Mouse (Mus musculus): ENCODE results near the gene Fcrl1. TPM values are rescaled to one million over a fixed set of nuclear protein-coding genes. Genes with fewer than 3 reads are reported as not detected.
"Not testable (repeated sequence)": the region's sequence is repeated elsewhere in the genome, so short reads cannot be mapped to it uniquely, and the experiment has no call there.

Gene Fcrl1
- polyA plus RNA-seq (2012; rRNA removed) (0.43 and 0.56 TPM in 2 replicates), polyA plus RNA-seq (2014; fragmentation: Nextera tagmentation; extraction: Ambion mirVana) (0.88 and 0.99 TPM in 2 replicates)

GRCm38 (mm10) chr3:87376195-87377165 lies at the start of gene Fcrl1:
TSS of gene Fcrl1 (plus strand) at chr3:87376387.
- H3K36me3 ChIP-seq (replicated peaks; ENCODE audit: control insufficient read depth, insufficient read depth, low read depth) = no peaks in the 10 kb centered on the region
- 42% methylated on average over 18 of the region's 18 CpGs for WGBS (ENCODE audit: insufficient replicate concordance)
- no peak within 1 kb of the TSS for H3K27ac ChIP-seq
- no peaks in the 10 kb centered on the region for H3K9me3 ChIP-seq (ENCODE audit: control insufficient read depth, low read length)
- TF ChIP-seq CTCF (IDR thresholded peaks at IDR 0.05; ENCODE audit: low read depth) (no peak), EP300 (IDR thresholded peaks at IDR 0.05; ENCODE audit: low read depth) (no peak)
- no peak within 1 kb of the TSS for H3K4me2 ChIP-seq (ENCODE audit: low read depth)
- H3K4me1 ChIP-seq (replicated peaks; ENCODE audit: control insufficient read depth in 2 of 2, insufficient read depth in 2 of 2, low read length in 1 of 2) = no peaks in the 10 kb centered on the region
- DNase-seq (ENCODE audit: low read depth in 3 of 3, low spot score in 3 of 3) (no peak), ATAC-seq (ENCODE audit: insufficient read depth) (no peak)
- H3K9ac ChIP-seq (replicated peaks) = no peak within 1 kb of the TSS
- no peaks in the 10 kb centered on the region for H3K27me3 ChIP-seq (ENCODE audit: control insufficient read depth, insufficient read depth, low read length)
- H3K4me3 ChIP-seq (ENCODE audit: insufficient read depth in 1 of 2, low read depth in 2 of 2, low read length in 2 of 2) = no peak within 1 kb of the TSS

GRCm38 (mm10) chr3:87337899-87338298 lies 38.3 kb upstream of the Fcrl1 start:
- Histone ChIP-seq H3K27ac (no peak overlapping the region), H3K4me2 (ENCODE audit: low read depth) (no peak overlapping the region), H3K36me3 (replicated peaks; ENCODE audit: control insufficient read depth, insufficient read depth, low read depth) (no peaks in the 10 kb centered on the region), H3K4me3 (ENCODE audit: insufficient read depth in 1 of 2, low read depth in 2 of 2, low read length in 2 of 2) (no peak overlapping the region), H3K27me3 (ENCODE audit: control insufficient read depth, insufficient read depth, low read length) (no peaks in the 10 kb centered on the region), H3K9ac (replicated peaks) (no peak overlapping the region), H3K9me3 (ENCODE audit: control insufficient read depth, low read length) (no peaks in the 10 kb centered on the region), H3K4me1 (replicated peaks; ENCODE audit: control insufficient read depth in 2 of 2, insufficient read depth in 2 of 2, low read length in 1 of 2) (no peaks in the 10 kb centered on the region)
- no peak for TF ChIP-seq EP300 (IDR thresholded peaks at IDR 0.05; ENCODE audit: low read depth)
- no peak for TF ChIP-seq CTCF (IDR thresholded peaks at IDR 0.05; ENCODE audit: low read depth)
- no peak for DNase-seq (ENCODE audit: low read depth in 3 of 3, low spot score in 3 of 3)
- WGBS (ENCODE audit: insufficient replicate concordance) = 55% methylated on average over 5 of the region's 5 CpGs
- no peak for ATAC-seq (ENCODE audit: insufficient read depth)

DNA sequence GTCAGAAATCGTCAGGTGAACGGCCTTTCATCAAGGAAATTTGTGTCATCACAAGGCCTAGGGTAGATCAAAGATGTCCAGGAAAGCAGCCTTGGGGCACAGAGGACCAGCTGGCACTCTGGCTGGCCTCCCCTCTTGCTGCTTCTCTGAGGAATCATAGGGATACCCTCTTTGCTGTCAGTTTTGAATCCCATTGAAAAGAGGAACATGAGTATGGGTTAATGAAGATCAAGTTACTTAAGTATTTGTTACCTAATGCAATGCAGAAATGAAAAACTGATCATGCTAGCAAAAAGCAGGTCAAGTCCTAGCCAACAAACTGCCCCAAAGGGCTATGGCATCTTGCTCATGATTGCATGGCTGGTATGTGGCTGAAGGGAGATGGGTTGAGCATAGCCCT lies 25.2 kb upstream of the Fcrl1 start:
- not testable (repeated sequence) for ATAC-seq (ENCODE audit: insufficient read depth); H3K9ac ChIP-seq (replicated peaks); H3K4me1 ChIP-seq (replicated peaks; ENCODE audit: control insufficient read depth in 2 of 2, insufficient read depth in 2 of 2, low read length in 1 of 2); H3K27me3 ChIP-seq (ENCODE audit: control insufficient read depth, insufficient read depth, low read length); H3K9me3 ChIP-seq (ENCODE audit: control insufficient read depth, low read length); DNase-seq (ENCODE audit: low read depth in 3 of 3, low spot score in 3 of 3); H3K27ac ChIP-seq; H3K36me3 ChIP-seq (replicated peaks; ENCODE audit: control insufficient read depth, insufficient read depth, low read depth); H3K4me2 ChIP-seq (ENCODE audit: low read depth); H3K4me3 ChIP-seq (ENCODE audit: insufficient read depth in 1 of 2, low read depth in 2 of 2, low read length in 2 of 2)
- WGBS (ENCODE audit: insufficient replicate concordance) = 67% methylated on average over 2 of the region's 2 CpGs

GRCm38 (mm10) chr3:87357581-87357980 lies 18.6 kb upstream of the Fcrl1 start, which contains the start of gene Cd5l:
TSS of gene Cd5l (plus strand) at chr3:87357881.
- ATAC-seq (ENCODE audit: insufficient read depth) (no peak), DNase-seq (ENCODE audit: low read depth in 3 of 3, low spot score in 3 of 3) (no peak)
- no peak for TF ChIP-seq EP300 (IDR thresholded peaks at IDR 0.05; ENCODE audit: low read depth)
- TF ChIP-seq CTCF (IDR thresholded peaks at IDR 0.05; ENCODE audit: low read depth) = no peak

DNA sequence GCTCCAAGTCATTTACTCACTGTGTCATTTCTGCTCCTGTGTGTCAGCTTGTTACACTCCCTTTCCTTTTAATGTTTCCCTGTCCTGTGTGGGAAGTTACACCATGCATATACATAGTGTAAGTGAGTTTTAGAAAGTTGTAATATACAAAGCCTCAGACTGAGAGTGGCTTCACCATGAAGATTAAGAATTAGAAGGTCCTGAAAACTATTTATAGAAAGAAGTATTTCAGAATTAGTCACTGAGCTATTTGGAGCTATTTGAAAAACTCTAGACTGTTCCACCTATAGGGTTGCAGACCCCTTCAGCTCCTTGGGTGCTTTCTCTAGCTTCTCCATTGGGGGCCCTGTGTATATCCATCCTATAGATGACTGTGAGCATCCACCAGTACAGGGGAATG lies 17.0 kb upstream of the Fcrl1 start:
- DNase-seq (ENCODE audit: low read depth in 3 of 3, low spot score in 3 of 3) = no peak
- Histone ChIP-seq H3K4me1 (replicated peaks; ENCODE audit: control insufficient read depth in 2 of 2, insufficient read depth in 2 of 2, low read length in 1 of 2) (no peaks in the 10 kb centered on the region), H3K9me3 (ENCODE audit: control insufficient read depth, low read length) (no peaks in the 10 kb centered on the region), H3K4me2 (ENCODE audit: low read depth) (no peak overlapping the region), H3K4me3 (ENCODE audit: insufficient read depth in 1 of 2, low read depth in 2 of 2, low read length in 2 of 2) (no peak overlapping the region), H3K36me3 (replicated peaks; ENCODE audit: control insufficient read depth, insufficient read depth, low read depth) (no peaks in the 10 kb centered on the region), H3K27me3 (ENCODE audit: control insufficient read depth, insufficient read depth, low read length) (no peaks in the 10 kb centered on the region), H3K9ac (replicated peaks) (no peak overlapping the region), H3K27ac (no peak overlapping the region)
- no peak for ATAC-seq (ENCODE audit: insufficient read depth)
- no peak for TF ChIP-seq EP300 (IDR thresholded peaks at IDR 0.05; ENCODE audit: low read depth)

More at GRCm38 (mm10) chr3:87357581-87357980, 18.6 kb upstream of the Fcrl1 start, which contains the start of gene Cd5l:
- Histone ChIP-seq H3K27me3 (ENCODE audit: control insufficient read depth, insufficient read depth, low read length) (no peaks in the 10 kb centered on the region), H3K36me3 (replicated peaks; ENCODE audit: control insufficient read depth, insufficient read depth, low read depth) (no peaks in the 10 kb centered on the region), H3K4me2 (ENCODE audit: low read depth) (no peak within 1 kb of the TSS), H3K27ac (no peak within 1 kb of the TSS), H3K9ac (replicated peaks) (no peak within 1 kb of the TSS), H3K9me3 (ENCODE audit: control insufficient read depth, low read length) (no peaks in the 10 kb centered on the region), H3K4me3 (ENCODE audit: insufficient read depth in 1 of 2, low read depth in 2 of 2, low read length in 2 of 2) (no peak within 1 kb of the TSS), H3K4me1 (replicated peaks; ENCODE audit: control insufficient read depth in 2 of 2, insufficient read depth in 2 of 2, low read length in 1 of 2) (no peaks in the 10 kb centered on the region)

Data from liver, embryonic 14.5 days (tissue).